Mouse (Mus musculus) C2C12 (cell line): ENCODE results near the gene Gm20765.
"Not testable (repeated sequence)": the region's sequence is repeated elsewhere in the genome, so short reads cannot be mapped to it uniquely, and the experiment has no call there.

Source experiments
- CTCF ChIP-seq: IDR thresholded peaks from one replicate; pipeline ENCODE4 v1.5.1; 2011; ENCODE audit not compliant: control insufficient read depth, insufficient read depth, insufficient read length
- MYOD1 ChIP-seq: IDR thresholded peaks from one replicate; pipeline ENCODE4 v1.6.1; 2011; ENCODE audit warnings: low read depth; ENCODE audit not compliant: control insufficient read depth, insufficient read length
- USF1 ChIP-seq: IDR thresholded peaks from one replicate; pipeline ENCODE4 v1.6.1; 2011; ENCODE audit warnings: low read depth, mild to moderate bottlenecking, control low read depth, moderate library complexity

GRCm38 (mm10) chr10:104142687-104143086 lies 42.6 kb upstream of the Gm20765 start, which contains the start of gene Gm21293:
- not testable (repeated sequence) for TF ChIP-seq CTCF, USF1, MYOD1
